Mouse (Mus musculus): Measurements from ENCODE around the gene Bad.

DNA sequence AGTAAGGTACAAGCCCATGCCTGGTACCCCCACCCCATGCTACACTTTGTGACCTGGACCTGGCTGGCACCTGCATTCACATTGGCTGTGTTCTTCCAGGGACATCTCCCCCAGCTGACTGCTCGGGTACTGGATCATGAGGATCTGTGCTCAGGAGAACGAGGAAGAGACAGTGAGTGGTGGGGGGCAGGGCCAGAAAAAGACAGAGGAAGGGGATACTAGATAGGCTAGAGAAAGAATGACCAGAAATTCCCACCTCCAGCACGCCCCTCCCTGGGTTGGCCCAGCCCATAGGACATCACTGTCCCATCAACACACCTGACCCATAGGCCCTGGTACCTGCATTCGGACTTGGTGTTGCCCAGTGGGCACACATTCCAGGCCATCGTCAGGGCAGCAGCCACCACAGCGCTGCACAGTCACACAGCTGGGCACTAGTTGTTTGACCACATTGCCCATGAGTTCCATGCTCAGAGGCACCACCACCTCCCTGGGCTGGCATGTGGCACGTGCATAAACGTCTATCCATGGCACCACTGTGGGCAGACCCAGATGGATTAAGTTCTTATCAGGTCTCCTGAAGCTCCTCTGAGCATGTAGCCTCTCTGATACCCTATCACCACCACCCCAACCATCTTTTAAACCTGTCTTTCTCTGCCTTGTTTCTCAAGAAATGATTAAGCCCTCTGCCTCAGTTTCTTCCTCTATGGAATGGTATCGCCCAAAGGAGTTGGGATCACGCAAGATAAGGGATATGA lies 44.5 kb downstream of the Bad start:
- no peak for TF ChIP-seq CTCF (IDR thresholded peaks at IDR 0.05; ENCODE audit: low read depth, low read length)
- TF ChIP-seq POLR2A (IDR thresholded peaks at IDR 0.05; ENCODE audit: extremely low read depth, insufficient read depth, low read length): no peak
